Mouse (Mus musculus) inflammation-experienced regulatory T-cells, adult 6 months (primary cell): ENCODE results near the gene Plekhb2. TPM values are rescaled to one million over a fixed set of nuclear protein-coding genes. Genes with fewer than 3 reads are reported as not detected.

Source experiments
- ATAC-seq: one replicate; pipeline ENCODE4 v1.8.0; 2017
- polyA plus RNA-seq, 3 experiments: library from polyadenylated mRNA; unstranded; fragments of 100-300 nt; shearing (Covaris generic); gene quantifications; one replicate each; pipeline ENCODE4 v1.2.1; 2017

Plekhb2 gene
- polyA plus RNA-seq, 3 experiments from 2014 or later: 107 to 209 (median 120) TPM

- no peak for ATAC-seq
Measured at GRCm38 (mm10) chr1:34868391-34868790, 18.6 kb downstream of the Plekhb2 start.

DNA sequence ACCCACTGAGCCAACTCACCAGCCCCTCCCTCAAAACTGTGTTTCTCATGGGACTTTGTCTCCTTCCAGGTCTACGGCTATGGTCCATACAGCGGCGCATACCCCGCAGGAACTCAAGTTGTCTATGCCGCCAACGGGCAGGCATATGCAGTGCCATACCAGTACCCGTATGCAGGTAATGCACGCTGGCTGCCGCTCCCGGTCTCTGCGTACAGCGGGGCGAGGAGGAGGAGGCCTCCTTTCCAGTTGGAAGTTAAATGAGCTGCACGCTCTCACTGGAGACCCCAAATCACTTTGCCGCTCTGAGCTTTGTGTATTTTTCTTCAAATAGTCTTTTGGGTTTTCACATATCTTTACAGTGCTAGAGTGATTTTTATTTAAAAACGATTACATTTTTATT lies 19.5 kb downstream of the Plekhb2 start:
- no peak for ATAC-seq

- no peak for ATAC-seq
Measured at GRCm38 (mm10) chr1:34871170-34871569, 21.4 kb downstream of the Plekhb2 start.

DNA sequence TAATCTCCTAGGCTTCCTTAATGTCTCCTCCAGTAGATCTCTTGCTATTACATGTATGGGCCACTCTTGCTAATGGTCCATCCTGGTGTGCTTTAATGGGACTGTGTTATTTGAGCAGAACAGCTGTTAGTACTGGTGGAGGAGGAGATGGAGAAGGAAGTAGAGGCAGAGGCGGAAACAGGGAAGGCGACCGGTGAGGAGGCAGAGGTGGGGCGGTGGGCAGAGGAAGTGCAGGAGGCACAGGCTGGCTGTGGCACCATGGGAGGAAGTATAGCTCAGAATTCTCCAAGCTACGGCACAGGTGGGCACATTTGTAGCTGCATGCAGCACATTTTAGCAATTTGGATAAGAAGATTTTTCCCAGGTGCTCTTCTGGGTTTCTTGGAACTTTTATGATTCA lies 23.8 kb downstream of the Plekhb2 start:
- ATAC-seq: no peak

- no peak for ATAC-seq
Measured at GRCm38 (mm10) chr1:34879611-34880010, 29.8 kb downstream of the Plekhb2 start.

- no peak for ATAC-seq
Measured at GRCm38 (mm10) chr1:34883776-34884175, 34.0 kb downstream of the Plekhb2 start.

DNA sequence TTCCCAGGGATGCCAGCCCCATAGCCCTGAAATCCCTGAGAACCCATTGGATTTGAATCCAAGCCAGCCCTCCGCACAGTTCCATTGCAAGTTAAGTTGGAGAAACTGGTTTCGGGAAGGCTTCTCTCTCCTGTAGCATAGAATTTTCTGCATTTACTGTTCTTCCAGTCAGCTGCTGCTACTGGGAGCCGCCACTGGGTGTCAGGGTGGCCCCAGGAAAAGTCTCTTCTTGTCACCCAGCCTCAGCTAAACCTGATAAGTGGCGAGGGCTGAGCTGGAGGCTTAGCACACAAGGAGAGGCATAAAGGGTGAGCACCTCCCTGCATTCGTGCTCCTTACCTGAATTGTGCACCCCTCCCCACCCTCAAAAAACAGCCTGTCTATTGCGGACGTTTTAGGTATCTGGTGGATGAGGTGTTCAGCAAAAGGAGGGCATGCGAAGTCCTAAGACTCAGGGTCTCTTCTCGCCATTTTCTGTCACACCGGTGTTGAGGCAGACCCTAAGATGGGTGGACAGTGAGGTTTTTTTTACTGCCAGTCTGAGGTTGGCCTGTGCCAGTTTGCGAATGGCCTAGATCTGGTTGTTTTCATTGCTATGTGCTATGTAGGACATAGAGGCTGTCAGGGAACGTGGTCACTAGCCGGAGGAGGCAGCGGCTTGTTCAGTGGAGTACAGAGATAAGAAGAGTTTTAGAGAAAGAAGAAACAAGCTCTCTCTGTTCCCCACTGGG lies 41.9 kb downstream of the Plekhb2 start:
- ATAC-seq: no peak

DNA sequence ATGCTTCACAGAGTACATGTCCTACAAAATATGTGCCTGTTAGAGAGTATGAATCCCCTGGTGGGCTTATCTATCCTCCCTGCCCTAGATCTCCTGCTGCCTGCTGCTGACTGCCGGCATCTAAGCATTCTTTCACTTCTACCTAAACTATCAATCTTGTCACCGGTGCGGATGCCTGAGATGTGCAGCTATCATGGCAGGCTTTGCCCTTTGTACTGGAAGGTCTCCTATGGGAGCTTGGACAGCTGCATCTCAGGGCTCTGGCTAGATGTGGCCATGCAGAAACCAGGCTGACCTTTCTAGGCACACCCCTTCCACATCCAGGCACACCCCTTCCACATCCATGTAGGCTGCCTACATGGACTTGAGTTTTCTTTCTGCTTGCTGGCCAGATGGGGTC lies 42.7 kb downstream of the Plekhb2 start:
- no peak for ATAC-seq

DNA sequence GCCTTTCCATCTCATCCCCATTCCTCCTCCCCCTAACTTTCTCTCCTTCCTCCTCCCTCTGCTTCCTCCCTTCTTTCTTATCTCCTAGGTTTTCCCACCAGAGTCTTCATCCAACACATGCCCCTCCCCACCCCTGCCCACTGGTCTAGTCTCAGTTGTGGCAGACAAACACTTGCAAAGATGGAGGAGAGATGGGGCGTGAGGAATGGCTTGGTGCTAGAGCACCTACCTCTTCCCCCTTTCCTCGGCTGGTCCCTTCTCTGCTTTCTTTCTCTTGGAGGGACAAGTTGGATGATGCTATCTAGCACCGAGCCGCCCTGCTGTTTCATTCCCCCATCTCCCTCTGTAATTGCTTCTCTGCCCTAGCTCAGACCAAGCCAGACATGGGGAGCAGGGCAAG lies 43.6 kb downstream of the Plekhb2 start:
- no peak for ATAC-seq

DNA sequence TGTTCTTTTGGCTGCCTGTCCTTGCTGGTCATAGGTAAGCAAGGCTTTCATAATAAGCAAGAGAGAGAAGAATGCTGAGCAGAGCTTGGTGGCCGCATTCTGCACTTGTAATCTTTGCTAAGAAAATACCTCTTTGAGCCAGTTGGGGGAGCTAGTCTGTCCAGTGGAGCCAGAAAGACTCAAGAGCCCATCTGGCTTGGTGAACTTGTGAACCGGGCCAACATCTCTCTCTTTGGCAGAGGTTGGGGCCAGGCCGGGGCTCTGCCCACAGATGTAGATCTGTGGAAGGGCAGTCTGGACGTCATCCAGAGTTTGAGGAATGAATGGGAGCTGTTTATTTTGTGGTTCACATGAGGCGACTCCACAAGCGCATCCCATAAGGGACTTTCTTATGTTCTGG lies 44.1 kb downstream of the Plekhb2 start:
- no peak for ATAC-seq

- ATAC-seq: no peak
Measured at GRCm38 (mm10) chr1:34896102-34896501, 46.3 kb downstream of the Plekhb2 start.

DNA sequence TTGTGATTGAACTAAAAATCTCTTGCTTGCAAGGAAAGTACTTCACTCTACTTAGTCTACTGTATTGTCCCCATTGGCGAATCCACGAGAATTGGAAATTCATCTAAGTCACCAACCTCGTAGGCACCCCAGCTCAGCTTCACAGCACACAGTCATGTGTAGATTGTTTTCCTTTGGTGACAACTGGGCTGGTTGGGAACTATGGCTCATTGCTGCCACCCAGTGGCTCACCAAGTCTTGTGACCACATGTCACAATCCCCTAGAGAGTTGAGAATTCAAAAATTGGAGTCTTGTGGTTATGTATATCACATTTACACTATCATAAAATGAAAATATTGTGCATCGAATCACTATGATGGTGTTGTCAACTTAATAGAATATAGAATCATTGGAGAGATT lies 47.1 kb downstream of the Plekhb2 start:
- ATAC-seq: peak; percentile 63

DNA sequence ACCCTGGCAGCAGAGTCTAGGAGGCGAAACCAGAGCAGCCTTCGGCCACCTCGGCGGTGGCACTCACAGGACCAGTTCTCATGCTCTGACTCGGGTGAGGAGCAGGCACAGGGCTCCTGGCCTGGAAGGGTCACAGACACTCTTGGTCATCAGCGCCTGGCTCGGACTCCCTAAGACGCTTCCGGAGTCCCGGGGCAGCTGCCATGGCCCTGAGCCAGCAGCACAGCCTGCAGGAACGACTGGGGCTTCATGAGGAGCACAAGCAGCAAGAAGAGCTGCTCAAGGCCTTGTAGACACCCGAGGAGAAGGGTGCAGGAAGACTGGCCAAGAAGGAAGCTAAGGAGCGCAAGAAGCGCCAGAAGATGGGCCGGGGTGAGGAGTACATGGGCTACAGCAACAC lies 78.9 kb downstream of the Plekhb2 start:
- no peak for ATAC-seq

Other genes starting within 250 kb of the Plekhb2 start
- gene Fam168b, start 6.9 kb upstream of the Plekhb2 start, polyA plus RNA-seq: 10 to 100 TPM; 15.0 to 27.8 (median 19.4) TPM